Mouse (Mus musculus) ES-E14 (cell line): Measurements from ENCODE around the gene 0610037L13Rik.
A peak's percentile ranks its signal among the peaks of the same experiment; 100 is the strongest.

ENCODE experiments used
- CHD2 ChIP-seq: IDR thresholded peaks from 2 replicates; pipeline ENCODE4 v1.6.1; 2014; ENCODE audit warnings: mild to moderate bottlenecking, low read depth, low read length, inconsistent platforms
- MAFK ChIP-seq: IDR thresholded peaks from 2 replicates; pipeline ENCODE4 v1.6.1; 2014; ENCODE audit warnings: mild to moderate bottlenecking, low read depth, low read length, inconsistent platforms; ENCODE audit not compliant: insufficient read depth
- ZC3H11A ChIP-seq: IDR thresholded peaks from 2 replicates; pipeline ENCODE4 v1.6.1; 2012; ENCODE audit warnings: low read depth, mild to moderate bottlenecking, inconsistent platforms, low read length, borderline replicate concordance
- ZNF384 ChIP-seq: IDR thresholded peaks from 2 replicates; pipeline ENCODE4 v1.6.1; 2012; ENCODE audit warnings: low read depth, low read length, inconsistent platforms

- TF ChIP-seq CHD2 (no peak), ZNF384 (no peak), MAFK (peak; percentile 63; the same call in 1 of the 2 replicates), ZC3H11A (no peak)
Observed at GRCm38 (mm10) chr4:107881631-107882030, 8.0 kb upstream of the 0610037L13Rik start.
